13 mouse cellular contexts compared by ENCODE assay signal in genomic region chr10:60286546-60286945, GRCm38 (mm10). TPM values are rescaled to one million over a fixed set of nuclear protein-coding genes. Genes with fewer than 3 reads are reported as not detected.
DNase-seq lines count a peak whose midpoint lies in the region; ATAC-seq and TF ChIP-seq lines count a peak whose summit lies in the region.
"Had no signal": no experiment of that assay in that cellular context is flagged by ENCODE, and none has a peak within 500 bp of the region (broad histone marks: within the 10 kb centered on the region; RNA-seq: fewer than 3 reads in every experiment).

No protein-coding gene starts in this region.

- peak overlapping the region; percentile 99 for H3K27ac ChIP-seq in thymus, adult 2 months (ENCODE audit: control insufficient read depth, insufficient read depth, low read length)
- peak overlapping the region; percentile 60 for H3K27ac ChIP-seq in hindbrain, embryonic 10.5 days
- peak overlapping the region; percentile 31 for H3K27ac ChIP-seq in midbrain, embryonic 11.5 days (ENCODE audit: low read depth, low read length)

- peaks cover 2% of the 10 kb centered on the region; the same call in 1 of the 2 replicates for H3K36me3 ChIP-seq in thymus, adult 2 months (ENCODE audit: control insufficient read depth, insufficient read depth, low read length)
- H3K36me3 ChIP-seq in hindbrain, embryonic 10.5 days: peaks cover 12% of the 10 kb centered on the region
- H3K36me3 ChIP-seq in midbrain, embryonic 11.5 days (ENCODE audit: control insufficient read depth, insufficient read depth, low read length): no peaks in the 10 kb centered on the region

- no peak for ATAC-seq in midbrain, embryonic 11.5 days (ENCODE audit: low FRiP score)

- no peak for TF ChIP-seq POLR2A in thymus, adult 2 months (IDR thresholded peaks at IDR 0.05; ENCODE audit: control insufficient read depth, extremely low read depth, insufficient read depth, low read length, poor library complexity)

- H3K27me3 ChIP-seq in thymus, adult 2 months (ENCODE audit: control insufficient read depth, insufficient read depth, low read length): no peaks in the 10 kb centered on the region
- no peaks in the 10 kb centered on the region for H3K27me3 ChIP-seq in hindbrain, embryonic 10.5 days (ENCODE audit: insufficient read depth, poor library complexity, severe bottlenecking)
- H3K27me3 ChIP-seq in midbrain, embryonic 11.5 days (ENCODE audit: control insufficient read depth, insufficient read depth, low read length): no peaks in the 10 kb centered on the region

- H3K9me3 ChIP-seq in hindbrain, embryonic 10.5 days: no peaks in the 10 kb centered on the region
- H3K9me3 ChIP-seq in midbrain, embryonic 11.5 days (ENCODE audit: control insufficient read depth, low read length): no peaks in the 10 kb centered on the region

- whole genome bisulfite sequencing in thymus, adult 2 months: 74% methylated on average over 7 of the region's 7 CpGs
- 94% methylated on average over 7 of the region's 7 CpGs for WGBS in hindbrain, embryonic 10.5 days
- 91% methylated on average over 7 of the region's 7 CpGs for WGBS in midbrain, embryonic 11.5 days

- H3K4me2 ChIP-seq in midbrain, embryonic 11.5 days: no peak overlapping the region; the same call in 1 of the 2 replicates

- H3K9ac ChIP-seq in midbrain, embryonic 11.5 days (ENCODE audit: low read length): no peak overlapping the region

- no peak overlapping the region for H3K4me3 ChIP-seq in thymus, adult 2 months (ENCODE audit: control insufficient read depth, insufficient read depth, low read length)
- no peak overlapping the region for H3K4me3 ChIP-seq in hindbrain, embryonic 10.5 days
- H3K4me3 ChIP-seq in midbrain, embryonic 11.5 days (ENCODE audit: low read depth, low read length): no peak overlapping the region
- H3K4me3 ChIP-seq: myocyte had no signal

- peaks cover 84% of the 10 kb centered on the region for H3K4me1 ChIP-seq in thymus, adult 2 months (replicated peaks; ENCODE audit: control insufficient read depth, insufficient read depth, low read length)
- peaks cover 87% of the 10 kb centered on the region for H3K4me1 ChIP-seq in hindbrain, embryonic 10.5 days (replicated peaks)
- peaks cover 52% of the 10 kb centered on the region for H3K4me1 ChIP-seq in midbrain, embryonic 11.5 days (ENCODE audit: control insufficient read depth, insufficient read depth, low read length)

- TF ChIP-seq CTCF in thymus, adult 2 months (IDR thresholded peaks at IDR 0.05; ENCODE audit: borderline replicate concordance, control insufficient read depth, extremely low read depth, insufficient read depth, low read length, poor library complexity): no peak

- DNase-seq in thymus, adult 2 months: no peak
- DNase-seq in thymus, postnatal 10 days (ENCODE audit: low spot score in 2 of 2): no peak
- no peak for DNase-seq in hindbrain, embryonic 10.5 days (ENCODE audit: low spot score)
- DNase-seq in midbrain, embryonic 11.5 days (ENCODE audit: low spot score, missing footprints): no peak
- DNase-seq in telencephalon, adult 2 months (ENCODE audit: low read depth, low spot score): peak; percentile 55
- no peak for DNase-seq in c-Kit-positive CD71-positive TER-119-positive erythroid progenitor cells, embryonic 14.5 days (ENCODE audit: low spot score)
- no peak for DNase-seq in kidney, postnatal 4 days
- no peak for DNase-seq in adrenal gland, adult 2 months
- DNase-seq: embryo, embryonic 11 days; gastrocnemius, postnatal 10 days; heart, postnatal 4 days; lung, adult 18-20 months had no signal

RNA-seq across cellular contexts. Expression of gene Psap, which starts 9.1 kb away (rescaled TPM):
- 1,527 and 1,921 TPM in 2 replicates for polyA plus RNA-seq in thymus, adult 2 months (2012; rRNA removed)
- polyA plus RNA-seq in hindbrain, embryonic 10.5 days (2016; fragmentation: Nextera tagmentation; extraction: Ambion mirVana): 53.9 and 86.4 TPM in 2 replicates
- polyA plus RNA-seq in midbrain, embryonic 11.5 days (2014; fragmentation: Nextera tagmentation; extraction: Ambion mirVana): 77.3 and 83.9 TPM in 2 replicates
- 1,000 to 10,000 TPM; 1,081 to 1,299 TPM for total RNA-seq in adrenal gland, adult 2 months (2021)
- polyA plus RNA-seq in adrenal gland, adult 2 months (2012; rRNA removed): 1,236 and 1,342 TPM in 2 replicates

Comparison
In these comparisons a context has a peak if more than half of its experiments do, and no peak if none do; other contexts are left out.
1. H3K27ac ChIP-seq: peak in every context shown above with its lines; median percentile 99 in thymus, adult 2 months; 60 in hindbrain, embryonic 10.5 days; 31 in midbrain, embryonic 11.5 days.
2. RNA of gene Psap, which starts 9.1 kb away (polyA plus RNA-seq): 1,527 to 1,921 TPM in thymus, adult 2 months and 1,236 to 1,342 TPM in adrenal gland, adult 2 months; 53.9 to 86.4 TPM in hindbrain, embryonic 10.5 days and 77.3 to 83.9 TPM in midbrain, embryonic 11.5 days; every median in the first group is over 10 times any median in the second.